Mouse (Mus musculus): ENCODE measurements at regions not wholly inside any gene's neighbourhood (a gene's known extent, or its start where the extent isn't known, plus 50 kb on each side); places are given as distances from the start of the nearest gene placed in this dataset.

DNA sequence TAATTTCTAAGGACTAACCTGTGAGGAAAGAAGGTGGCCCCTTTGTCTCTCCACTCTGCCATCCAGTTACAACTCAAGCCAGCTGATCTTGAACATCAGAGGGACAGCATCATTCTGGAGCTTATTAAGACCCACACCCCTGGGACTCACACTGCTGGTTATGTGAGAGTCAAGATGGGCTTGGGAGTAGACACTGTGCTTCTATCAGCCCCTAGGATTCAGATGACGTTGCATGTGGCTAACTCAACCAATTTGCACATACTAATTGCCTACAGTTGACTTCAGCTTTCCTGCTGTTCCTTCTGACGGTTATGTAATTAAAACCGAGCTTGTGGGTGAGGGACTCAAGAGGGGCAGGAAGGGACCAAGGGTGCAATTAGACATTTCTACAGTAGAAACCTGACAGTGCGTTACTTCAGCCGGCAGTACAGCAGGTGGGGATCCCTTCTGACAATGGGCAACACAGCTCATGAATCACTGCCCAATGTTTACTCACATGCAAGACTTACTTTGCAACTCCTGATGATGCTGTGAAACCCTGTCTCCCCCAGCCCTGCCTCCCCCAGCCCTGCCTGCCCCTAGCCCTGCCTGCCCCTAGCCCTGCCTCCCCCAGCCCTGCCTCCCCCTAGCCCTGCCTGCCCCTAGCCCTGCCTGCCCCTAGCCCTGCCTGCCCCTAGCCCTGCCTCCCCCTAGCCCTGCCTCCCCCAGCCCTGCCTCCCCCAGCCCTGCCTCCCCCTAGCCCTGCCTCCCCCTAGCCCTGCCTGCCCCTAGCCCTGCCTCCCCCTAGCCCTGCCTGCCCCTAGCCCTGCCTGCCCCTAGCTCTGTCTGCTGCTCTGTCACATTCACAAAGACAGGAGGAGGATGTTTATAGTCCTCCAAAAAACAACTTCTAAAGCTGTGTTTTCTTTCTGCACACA is 255.8 kb downstream of the Gm7361 start:
- TF ChIP-seq POLR2A (IDR thresholded peaks at IDR 0.05; ENCODE audit: borderline replicate concordance, insufficient read depth, low read length) (no peak), CTCF (IDR thresholded peaks at IDR 0.05; ENCODE audit: borderline replicate concordance, insufficient read depth, low read depth, low read length) (no peak)

Measured in cerebellum, adult 2 months (tissue).